Mouse (Mus musculus) heart, postnatal 4 days (tissue): ENCODE measurements around the gene Ndufaf2. TPM values are rescaled to one million over a fixed set of nuclear protein-coding genes. Genes with fewer than 3 reads are reported as not detected.

ENCODE experiments used
- DNase-seq: peaks from one replicate; pipeline ENCODE4 v3.0.0; 2021
- total RNA-seq, 2 experiments: library from RNA; stranded (reverse); gene quantifications; 2 replicates each; pipeline ENCODE4 v1.2.3; 2021

Gene Ndufaf2
- total RNA-seq, 2 experiments from 2014 or later, result 23.4 to 23.9 TPM

DNA sequence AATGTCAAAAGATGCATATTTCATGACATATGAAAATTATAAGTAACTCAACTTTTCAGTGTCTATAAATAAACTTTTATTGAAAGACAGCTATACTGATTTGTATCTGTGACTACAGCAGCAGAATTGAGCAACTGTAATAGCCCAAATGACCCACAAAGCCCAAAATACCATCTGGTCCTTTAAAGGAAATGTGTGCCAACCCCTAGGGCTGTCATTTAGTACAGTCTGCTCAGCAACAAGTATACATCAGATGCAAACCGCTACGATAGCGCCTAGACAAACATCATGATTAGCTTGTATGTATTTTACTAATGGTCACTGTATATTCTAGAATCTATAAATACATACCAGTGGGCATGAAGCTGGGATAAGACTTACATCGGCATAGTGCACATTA lies 74.3 kb downstream of the Ndufaf2 start:
- no peak for DNase-seq

DNA sequence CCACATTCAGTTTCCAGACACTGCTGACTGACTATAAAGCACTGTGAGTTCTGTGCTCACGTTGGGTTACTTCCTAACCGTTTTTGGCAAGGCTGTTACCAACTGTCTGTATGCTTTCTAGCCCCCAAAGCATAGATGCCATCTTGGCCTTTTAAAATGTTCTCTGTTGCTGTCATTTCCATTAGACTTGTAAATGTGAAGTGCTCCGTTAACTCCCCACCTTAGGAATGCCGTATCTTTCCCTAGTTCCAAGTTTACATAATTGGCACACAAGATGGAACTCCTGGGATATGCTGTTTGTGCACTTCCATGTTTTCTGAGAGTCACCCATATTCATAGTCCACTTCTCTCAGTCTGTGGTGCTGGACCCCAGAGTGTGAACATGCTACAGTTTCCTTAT lies 80.5 kb downstream of the Ndufaf2 start:
- no peak for DNase-seq

DNA sequence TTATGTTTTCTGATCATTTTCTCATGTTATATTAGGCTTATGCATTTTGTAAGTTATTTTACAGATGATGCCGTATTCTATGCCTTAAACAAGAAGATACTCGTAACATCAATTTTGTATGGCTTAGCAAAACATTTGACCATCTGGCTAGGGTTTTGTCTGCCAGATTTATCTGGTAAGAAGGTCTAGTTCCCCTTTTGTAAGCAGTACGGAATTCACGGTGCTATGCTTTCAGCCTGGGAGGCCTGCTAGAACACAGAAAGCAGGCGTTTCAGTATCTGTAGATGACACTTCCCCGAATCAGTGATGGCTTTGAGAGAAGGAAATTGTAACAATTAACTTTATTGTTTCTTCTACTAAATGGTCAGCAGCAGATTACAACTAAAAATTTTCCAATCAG lies 80.9 kb downstream of the Ndufaf2 start:
- DNase-seq, result no peak

DNA sequence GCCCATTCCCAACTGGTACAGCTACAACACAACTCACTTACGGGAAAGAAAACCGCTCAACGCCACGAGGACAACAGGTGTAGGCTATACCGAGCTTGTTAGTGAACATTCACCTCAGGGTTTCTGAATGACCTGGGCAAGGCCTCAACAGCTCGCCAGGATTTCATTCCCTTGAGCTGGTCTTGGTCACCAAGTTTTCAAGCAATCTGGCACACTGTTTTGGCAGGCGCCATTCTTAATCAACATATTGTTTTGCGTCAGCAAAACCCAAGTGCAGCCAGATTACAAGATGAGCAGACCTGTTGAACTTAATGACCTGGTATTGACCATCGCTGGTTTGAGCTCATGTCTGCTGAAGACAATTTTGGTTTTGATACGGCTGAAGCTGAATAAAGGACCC lies 88.3 kb downstream of the Ndufaf2 start:
- no peak for DNase-seq

DNA sequence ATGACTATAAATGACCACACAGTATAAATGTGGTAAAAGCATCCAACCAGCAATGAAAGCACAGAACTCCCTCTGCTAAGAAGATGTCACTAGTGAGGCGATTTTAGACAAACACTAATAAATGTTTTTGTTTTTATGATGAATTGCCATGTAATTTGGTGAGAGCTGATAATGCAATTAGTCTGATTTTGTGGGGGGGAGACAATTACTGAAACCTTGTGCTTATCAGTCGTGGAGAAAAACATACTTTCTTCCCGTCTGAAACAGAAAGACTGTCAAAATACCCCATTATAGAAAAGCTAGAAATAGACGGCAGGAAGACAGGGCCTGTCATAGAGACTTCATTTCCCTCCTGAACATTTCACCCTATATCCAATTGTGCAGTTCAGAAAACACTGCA lies 89.3 kb downstream of the Ndufaf2 start:
- no peak for DNase-seq

DNA sequence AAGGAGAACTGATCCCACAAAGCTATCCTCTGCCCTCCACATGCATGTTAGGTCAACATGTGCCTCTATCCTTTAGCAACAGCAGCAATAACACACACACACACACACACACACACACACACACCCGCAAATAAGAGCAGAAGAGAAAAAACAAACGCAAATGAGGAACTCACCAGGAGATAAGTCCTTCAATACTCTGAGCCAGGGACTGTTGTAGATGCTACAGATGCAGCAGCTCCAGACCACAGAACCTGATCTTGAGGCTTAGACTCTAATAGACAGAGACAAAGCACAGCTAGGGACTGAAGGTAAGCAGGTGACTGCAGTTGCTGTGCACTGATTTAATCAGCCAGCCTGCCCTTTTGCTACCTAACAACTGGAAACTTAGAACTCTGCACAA lies 92.4 kb downstream of the Ndufaf2 start:
- no peak for DNase-seq

DNA sequence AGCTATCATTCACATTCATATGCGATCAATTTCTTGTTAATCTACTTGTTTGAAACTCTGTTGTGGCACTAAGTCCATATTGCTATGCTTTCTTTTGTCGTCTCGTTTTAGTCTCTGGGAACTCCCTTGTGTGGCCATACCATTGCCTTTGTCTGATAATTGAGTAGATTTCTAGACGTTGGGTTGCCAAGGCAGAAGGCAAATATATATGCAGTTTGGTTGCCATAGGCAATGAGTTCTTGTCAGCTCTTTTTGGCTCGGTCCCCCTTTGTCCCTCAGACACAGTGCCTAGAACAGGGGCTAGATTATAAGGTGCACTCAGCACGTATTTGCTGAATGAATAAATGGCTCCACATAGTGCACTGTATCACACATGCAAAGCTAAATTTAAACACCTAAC lies 94.1 kb downstream of the Ndufaf2 start:
- no peak for DNase-seq

DNA sequence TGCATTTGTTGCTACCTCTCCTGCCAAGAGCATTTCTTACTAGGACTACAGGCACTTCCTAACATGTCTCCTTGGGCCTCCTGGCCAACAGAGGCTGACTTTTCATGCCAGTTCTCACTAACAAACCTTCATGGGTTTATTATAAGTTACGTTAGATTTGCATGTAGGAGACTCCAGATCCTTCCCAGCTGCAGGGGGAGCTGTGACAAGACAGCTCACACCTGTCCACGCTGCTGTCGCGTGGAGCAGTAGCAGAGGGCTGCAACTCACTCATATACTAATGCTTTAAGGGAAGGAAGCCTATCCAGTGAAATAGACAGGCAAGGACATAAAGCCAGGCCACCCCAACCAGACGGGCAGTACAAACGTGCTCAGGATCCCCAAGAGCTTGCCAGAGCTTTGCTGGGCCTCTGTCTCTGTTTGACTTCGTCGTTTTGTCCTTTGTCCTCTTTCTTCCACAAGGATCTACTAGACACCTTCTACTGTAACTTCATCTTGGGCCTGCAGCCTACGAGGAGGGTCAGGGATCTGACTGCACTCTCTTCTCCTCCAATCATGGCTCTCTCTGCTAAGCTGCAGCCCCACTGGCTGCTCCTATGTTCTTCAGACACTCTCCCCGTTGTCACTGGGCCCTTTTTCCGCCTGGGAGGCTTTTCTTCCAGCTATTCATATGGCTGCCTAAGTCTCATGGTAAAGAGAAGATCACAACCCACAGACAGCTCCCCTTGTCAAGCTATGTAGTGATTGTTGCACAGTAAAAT lies 94.9 kb downstream of the Ndufaf2 start:
- DNase-seq, result no peak

DNA sequence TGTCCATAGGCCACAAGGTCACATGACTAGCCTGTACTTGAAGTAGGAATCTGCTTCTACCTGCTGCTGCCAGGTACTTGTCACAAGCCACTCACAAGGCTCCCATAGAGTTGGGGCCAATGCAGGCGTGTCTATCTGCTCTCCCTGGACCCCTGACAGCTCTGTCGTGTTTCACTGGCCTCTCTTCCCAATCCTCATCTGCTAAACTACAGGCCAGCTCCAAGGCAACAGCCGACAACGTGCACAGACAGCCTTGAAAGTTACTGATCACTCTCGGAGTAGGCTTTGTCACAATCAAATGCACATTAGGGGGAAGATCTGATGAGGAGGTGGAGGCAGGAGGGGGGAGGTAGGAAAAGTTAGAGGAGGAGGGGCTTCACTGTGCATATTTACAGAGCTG lies 95.5 kb downstream of the Ndufaf2 start:
- no peak for DNase-seq

DNA sequence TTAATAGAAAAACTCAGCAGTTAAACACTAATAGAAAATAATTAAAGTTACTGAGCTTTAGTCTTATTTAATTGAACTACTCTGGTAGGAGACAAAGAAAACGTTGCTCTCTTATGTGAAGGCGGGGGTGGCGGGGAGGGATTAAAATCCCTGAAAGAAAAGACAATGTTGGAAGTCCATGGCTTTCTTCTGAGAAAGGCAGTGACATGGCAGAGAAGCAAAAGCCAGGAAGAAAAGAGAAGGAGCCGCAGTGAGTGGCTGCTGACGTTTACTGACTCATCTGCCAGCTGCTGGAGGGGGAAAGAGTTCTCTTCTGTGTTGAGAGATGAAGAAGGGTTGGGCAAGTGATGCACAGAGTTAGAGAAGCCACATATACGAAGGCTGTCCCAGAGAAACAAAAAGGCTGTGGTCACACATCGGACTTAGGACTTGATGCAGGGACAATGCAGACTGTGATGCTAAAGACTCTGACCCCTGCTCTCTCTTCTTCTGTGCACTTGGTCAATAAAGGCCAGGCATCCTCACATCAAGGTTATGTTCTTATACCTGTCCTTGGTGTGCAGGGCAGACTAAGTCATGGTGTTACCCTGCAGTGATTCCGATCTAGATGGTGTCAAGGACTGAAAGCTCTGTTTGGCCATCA lies 97.4 kb downstream of the Ndufaf2 start:
- DNase-seq, result no peak

DNA sequence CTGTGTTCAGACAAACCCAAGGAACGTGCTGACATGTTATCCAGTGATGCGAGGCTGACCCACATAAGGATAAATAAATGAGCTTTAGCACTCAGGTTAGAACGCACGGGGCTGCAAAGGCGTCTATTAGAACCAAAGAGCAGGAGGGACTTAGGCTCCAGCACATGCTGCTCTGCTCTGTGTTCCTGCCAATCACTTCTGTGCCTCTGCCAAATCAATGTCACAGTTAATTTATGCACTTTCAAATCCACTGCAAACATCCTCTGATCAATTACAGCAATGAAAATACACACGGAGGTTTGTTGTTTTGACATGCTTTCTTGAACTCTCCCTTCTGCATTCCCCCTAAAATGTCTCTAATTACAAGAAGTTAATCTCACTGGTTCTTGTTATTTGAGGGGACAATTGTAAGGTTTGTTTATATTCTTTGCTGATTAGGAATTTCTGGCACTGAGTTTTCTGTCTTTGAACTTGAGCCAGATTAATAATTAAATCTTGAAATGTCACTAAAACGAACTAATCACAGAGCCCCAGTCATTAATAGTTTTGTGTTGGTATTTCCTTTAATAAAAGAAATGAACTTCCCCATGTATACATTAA lies 98.0 kb downstream of the Ndufaf2 start:
- no peak for DNase-seq

DNA sequence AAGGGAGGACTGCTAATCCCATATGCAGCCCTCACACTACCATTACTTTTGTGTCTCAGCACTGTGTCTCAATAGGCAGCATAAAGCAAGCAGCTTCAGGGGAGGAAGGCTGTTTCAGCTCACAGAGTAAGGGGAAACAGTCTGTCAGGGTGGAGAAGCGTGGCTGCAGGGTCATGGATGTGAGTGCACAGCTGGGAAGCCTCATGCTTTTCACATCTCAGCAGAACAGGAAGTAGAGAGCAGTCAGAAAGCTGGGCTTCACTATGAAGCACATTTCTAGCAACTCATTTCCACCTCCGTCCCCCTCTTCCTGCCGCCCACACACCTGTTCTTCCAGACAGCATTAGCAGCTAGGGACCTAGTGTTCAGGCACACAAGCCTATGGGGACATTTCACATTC lies 101.5 kb downstream of the Ndufaf2 start:
- peak; percentile 19 for DNase-seq

DNA sequence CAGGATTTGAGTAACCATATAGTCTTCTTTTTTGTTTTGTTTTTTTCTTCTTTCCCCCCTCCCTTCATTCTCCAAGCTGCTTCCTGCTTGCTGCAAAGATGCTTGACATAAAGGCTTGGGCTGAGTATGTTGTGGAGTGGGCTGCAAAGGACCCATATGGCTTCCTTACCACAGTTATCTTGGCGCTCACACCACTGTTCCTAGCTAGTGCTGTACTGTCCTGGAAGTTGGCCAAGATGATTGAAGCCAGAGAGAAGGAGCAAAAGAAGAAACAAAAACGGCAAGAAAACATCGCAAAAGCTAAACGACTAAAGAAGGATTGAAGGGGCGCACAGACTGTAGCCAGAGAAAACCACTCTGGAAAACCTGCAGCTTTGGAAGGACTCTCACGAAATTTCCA lies 111.1 kb downstream of the Ndufaf2 start:
- DNase-seq, result no peak

DNA sequence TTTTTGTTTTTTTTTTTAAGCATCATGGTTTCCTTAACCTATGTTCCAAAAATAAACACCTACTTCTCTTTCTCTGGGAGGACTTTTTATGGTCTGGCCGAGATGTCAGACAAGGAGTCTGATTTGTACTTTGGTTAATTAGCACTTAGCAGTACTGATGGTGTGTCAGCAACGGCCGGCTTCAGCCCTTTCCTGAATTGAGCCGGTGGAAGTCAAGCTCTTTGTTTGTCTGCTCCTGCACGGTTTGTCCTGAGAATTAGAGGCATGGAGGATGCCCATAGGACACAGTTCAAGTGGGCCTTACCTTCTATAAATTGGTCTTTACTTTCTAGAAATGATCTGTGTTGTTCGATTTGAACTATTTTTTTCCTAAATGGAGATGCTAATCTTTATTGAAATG lies 111.5 kb downstream of the Ndufaf2 start:
- DNase-seq, result no peak

DNA sequence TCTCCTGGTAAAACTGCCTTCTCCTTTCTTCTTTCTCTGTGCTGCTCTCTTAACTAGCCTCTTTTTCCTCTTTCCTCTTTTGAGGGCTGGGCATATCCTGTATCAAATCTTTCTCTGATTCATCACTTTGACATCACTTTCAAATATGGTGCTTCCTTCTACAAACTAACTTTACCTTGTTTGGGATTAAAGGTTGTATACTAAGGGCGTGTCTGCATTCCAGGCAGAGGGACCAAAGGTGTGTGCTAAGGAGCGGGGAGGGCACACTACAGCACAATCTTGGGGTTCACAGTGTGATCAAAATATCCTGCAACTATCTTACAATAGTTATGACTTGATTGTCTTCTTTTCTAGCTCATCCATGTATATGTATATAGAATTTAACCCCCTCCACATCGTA lies 112.4 kb downstream of the Ndufaf2 start:
- no peak for DNase-seq

DNA sequence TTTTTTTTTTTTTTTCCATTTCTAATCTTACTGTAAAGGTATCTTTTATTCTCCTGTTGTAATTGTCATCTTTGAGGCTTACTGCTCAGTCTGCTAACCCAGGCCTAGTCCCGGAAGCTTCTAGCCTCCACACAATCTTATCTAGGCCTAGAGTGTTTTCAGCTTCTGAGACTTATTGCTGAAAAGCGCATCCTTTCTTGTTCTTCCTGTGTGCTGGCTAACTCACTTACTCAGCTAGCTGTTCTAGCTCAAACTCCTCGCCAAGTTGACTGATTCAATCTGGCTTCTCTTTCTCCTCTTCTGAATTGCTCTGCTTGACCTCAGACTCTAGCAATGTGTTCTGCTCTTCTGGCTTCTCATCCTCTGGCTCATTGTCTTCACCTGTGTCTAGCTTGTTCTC lies 112.8 kb downstream of the Ndufaf2 start:
- no peak for DNase-seq

DNA sequence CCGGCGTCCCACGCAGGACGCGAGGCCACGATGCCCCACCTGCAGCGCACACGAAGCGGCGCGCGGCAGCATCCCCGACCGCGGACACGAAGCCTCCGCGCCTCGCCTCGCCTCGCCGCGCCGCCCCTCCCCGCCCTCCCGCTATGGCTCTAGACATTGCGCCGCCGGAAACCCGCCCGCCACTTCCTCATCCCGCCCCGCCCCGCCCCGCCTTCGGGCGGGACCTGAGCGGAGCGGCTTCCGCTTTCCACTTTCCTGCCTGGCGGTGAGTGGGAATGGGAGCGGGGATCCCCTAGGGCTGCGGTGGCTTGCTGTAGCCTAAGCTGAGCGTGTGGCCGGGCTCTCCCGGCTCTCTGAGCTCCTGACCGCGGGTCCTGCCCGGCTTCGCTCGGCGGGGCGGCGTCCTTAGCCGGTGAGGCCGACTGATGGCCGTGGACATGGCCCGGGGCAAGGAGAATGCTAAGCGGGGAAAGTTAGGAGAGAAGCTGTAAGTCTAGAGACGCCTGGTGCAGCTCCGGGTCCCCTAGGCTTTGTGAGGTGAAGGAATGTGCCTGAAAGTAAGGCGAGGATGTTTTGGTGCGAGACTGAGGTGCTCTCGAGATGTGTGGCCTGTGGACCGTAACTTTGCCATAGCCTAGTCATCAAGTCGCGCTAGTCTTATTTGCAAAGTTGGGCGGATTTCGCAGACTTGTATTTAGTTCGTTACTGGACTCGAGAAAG lies 114.0 kb downstream of the Ndufaf2 start, which contains the start of gene Smim15:
TSS of gene Smim15 (plus strand) at position 225 of the 720 bp plus-strand sequence.
- peak; percentile 91 for DNase-seq

DNA sequence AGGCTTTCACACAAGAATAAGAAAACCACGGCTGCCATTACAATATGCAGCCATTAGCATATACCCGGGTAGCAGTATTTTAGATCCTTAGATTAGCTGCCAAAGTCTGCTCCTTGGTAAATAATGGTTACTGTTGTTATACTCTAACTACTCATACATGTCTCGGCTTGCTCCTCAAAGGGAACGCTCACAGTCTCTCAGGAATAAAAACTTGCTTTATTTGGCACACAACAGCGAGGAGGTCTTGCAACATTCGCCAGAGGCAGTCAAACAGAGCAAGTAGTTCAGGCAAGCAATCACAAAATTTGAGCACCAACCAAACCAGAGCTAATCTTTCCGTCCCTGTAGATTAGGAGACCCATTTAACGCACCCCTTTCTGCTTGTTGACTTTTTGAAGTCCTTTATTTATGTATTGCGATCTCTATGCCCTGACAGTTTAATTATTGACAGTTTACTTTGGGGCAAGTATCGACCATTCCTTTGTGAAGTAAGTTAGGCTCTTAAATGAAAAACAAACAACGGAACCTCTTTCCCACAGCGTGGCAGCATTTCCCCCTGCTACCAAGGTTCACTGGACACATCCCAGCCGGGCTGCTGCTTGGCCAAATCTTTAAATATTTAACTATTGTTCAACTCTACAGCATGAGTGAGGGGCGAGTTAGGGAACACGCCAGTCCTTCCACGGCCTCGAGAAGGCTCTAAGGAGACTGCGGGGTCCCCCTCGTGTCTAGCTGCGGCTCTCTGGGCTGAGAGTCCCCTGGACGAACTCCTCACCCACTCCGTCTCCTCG lies 114.8 kb downstream of the Ndufaf2 start:
- peak; percentile 25 for DNase-seq

DNA sequence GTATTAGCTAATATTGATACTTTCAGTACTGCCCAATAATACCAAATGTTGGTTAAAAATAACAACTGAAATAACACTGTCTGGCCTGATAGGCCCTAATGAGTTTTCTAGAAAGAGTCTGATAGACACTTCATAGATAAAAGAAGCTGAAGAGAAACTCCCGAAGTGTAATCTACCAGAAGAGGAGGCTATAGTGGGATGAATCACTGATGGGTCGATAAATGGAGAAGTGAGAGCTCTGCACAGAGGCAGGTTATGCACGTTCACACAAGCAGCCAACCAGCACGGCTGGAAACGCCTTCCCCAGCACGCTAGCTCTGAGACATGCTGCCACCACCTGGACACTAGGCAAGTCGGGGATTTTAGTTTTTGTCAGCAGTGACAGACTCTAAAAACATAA lies 117.1 kb downstream of the Ndufaf2 start:
- peak; percentile 72 for DNase-seq

DNA sequence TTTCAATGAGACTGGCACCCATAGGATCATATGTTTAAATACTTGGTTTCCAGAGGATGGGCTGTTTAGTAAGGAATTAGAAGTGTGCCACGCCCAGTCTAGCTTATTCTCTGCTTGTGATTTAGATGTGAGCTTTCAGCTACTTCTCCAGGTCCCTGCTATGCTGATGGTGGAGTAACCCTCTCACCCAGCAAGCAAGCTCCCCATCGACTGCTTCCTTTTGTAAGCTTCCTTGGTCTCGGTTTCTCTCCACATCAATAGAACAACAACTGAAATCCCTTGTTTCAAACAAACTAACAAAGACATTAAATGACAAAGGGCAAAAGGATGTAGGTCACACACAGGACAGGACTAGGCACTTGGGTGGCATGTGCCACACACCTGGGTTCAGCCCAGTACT lies 118.0 kb downstream of the Ndufaf2 start:
- no peak for DNase-seq

DNA sequence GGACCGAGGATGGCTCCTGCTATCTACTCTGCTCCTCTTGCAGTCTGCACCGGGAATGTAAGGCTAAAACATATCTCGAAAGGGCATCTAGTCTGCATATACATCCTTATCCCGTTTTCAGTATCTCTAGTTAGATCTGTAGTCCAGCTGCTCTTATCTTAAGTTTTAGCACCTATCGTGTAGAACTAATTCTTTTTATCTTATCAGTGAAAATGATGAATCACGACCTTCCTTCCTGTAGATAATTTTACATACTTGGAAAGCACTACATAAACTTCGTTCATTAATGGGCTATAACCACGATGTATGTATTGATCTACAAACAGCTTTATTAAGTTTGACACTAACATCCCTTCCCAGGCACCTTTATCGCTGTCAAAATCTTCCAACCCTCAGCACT lies 118.5 kb downstream of the Ndufaf2 start:
- DNase-seq, result no peak

DNA sequence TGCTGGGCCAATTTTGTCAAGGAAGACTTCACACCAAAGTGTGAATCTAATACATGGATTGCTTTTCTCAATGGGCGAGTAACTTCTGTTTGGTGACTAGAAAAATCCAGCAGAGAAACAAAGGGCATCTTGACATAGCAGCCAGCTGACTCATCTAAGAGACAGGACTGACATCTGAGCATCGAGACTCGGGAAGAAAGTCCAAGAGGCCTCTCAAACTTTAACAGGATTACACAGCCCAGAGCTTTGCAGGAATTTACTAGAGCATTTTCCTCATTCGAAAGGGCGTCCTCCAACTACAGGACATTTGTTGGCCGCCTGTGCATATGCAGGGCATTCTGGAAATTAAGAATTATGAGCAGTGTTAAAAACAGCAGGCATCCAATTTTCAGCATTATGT lies 119.0 kb downstream of the Ndufaf2 start:
- DNase-seq, result no peak
